Mouse (Mus musculus) frontal cortex, postnatal 36 days (tissue): ENCODE data around the gene Zbtb16.

Source experiments
- DNase-seq, 2 experiments: peaks; one replicate each; pipeline ENCODE4 v3.0.0; 2022; ENCODE audit warnings: low spot score in 2 of 2

Zbtb16 gene

GRCm38 (mm10) chr9:48745347-48746119 is 90.5 kb downstream of the Zbtb16 start:
- no peak for DNase-seq

GRCm38 (mm10) chr9:48744916-48745315 is 91.1 kb downstream of the Zbtb16 start:
- DNase-seq, result no peak

GRCm38 (mm10) chr9:48744451-48744850 is 91.6 kb downstream of the Zbtb16 start:
- DNase-seq, result no peak

GRCm38 (mm10) chr9:48743338-48744285 is 92.4 kb downstream of the Zbtb16 start:
- no peak for DNase-seq

GRCm38 (mm10) chr9:48742150-48742549 is 93.9 kb downstream of the Zbtb16 start:
- no peak for DNase-seq

GRCm38 (mm10) chr9:48741433-48742077 is 94.5 kb downstream of the Zbtb16 start:
- no peak for DNase-seq

- no peak for DNase-seq
Observed at GRCm38 (mm10) chr9:48740732-48741255, 95.2 kb downstream of the Zbtb16 start.

GRCm38 (mm10) chr9:48740098-48740505 is 95.9 kb downstream of the Zbtb16 start:
- DNase-seq, result peak; percentile 77 to 86

GRCm38 (mm10) chr9:48738795-48739476 is 97.1 kb downstream of the Zbtb16 start:
- DNase-seq, result no peak

- no peak for DNase-seq
Observed at GRCm38 (mm10) chr9:48737911-48738310, 98.1 kb downstream of the Zbtb16 start.

GRCm38 (mm10) chr9:48737210-48737850 is 98.7 kb downstream of the Zbtb16 start:
- peak; percentile 93 to 96 for DNase-seq

GRCm38 (mm10) chr9:48736361-48737209 is 99.4 kb downstream of the Zbtb16 start:
- peak; percentile 57 to 62 for DNase-seq

- no peak for DNase-seq
Observed at GRCm38 (mm10) chr9:48735466-48736312, 100.3 kb downstream of the Zbtb16 start.

- no peak for DNase-seq
Observed at GRCm38 (mm10) chr9:48734725-48735465, 101.1 kb downstream of the Zbtb16 start.

GRCm38 (mm10) chr9:48733817-48734544 is 102.0 kb downstream of the Zbtb16 start:
- DNase-seq, result peak; percentile 74 to 87

- DNase-seq, result no peak
Observed at GRCm38 (mm10) chr9:48733083-48733482, 102.9 kb downstream of the Zbtb16 start.
